Mouse (Mus musculus): Measurements from ENCODE around the gene Slain1.
"Not testable (repeated sequence)": the region's sequence is repeated elsewhere in the genome, so short reads cannot be mapped to it uniquely, and the experiment has no call there.

Slain1 gene

DNA sequence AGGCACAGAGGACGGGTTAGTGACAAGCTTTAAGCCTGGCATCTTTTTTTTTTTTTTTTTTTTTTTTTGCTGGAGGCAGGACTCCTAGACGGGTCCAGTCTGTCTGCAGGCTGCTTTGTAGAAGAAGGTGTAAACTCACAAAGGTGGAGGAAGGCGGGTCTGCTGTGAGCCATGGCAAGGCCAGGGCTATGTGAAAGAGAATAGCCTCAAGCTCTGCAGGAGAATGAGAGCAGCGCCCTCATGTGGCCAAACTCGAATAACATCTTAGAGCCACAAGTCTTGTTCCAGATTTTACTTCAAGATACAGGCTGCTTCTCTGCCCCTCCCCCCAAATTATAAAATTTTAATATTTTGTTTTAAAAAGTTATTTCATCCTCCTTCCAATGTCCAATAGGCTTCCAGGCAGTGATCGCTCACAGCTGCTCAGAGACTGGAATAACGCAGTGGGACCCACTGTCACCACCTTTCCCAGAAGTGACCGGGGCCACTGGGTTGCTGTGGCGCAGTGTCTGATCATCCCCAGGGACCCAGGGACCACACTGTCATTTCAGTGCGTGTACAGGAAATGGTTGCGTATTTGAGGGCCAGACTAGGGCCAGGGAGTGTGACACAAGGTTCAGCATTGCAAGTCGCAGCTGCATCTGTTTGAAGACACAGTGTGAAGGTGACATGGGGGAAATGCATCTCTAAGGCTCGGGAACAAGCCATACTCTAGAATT, 70.8 kb downstream of the Slain1 start:
- DNase-seq (ENCODE audit: extremely low spot score) = peak; percentile 69

DNA sequence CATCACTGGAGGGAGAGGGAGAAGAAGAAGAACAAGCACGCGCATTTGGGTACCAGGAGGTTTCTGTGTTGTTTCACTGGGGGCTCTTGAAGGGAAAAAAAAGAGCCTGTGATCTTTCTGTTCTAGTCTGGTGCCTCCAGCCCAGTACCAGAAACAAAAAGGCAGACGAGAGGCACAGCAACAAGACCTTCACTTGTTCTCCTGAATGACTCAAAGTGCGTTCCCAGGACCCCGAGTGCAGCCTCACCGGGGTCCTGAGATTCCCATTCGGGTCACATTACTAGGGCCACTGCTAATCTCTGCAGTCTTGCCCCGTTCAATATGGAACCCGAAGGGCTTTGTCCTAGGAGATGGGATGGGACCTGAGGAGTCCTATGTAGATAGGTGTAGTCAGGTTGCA, 73.3 kb downstream of the Slain1 start:
- no peak for DNase-seq (ENCODE audit: extremely low spot score)

DNA sequence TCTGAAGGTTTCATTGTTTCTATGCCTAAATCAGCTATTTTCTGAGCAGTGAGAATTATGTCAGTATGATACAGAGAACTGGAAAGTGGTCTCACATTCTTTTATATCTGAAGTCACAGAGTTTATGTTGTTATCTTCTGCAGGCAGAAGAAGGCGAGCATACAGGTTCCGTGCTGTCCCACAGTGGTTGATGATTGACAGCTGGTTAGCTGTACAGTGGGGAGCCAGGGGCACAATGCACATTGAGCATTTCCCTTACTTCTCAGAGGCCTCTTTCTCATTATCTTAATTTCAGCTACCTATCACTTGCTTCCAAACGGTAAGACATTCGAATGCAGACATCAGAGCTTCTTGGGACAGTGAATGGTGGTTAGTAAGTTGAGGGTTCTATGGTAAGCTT, 73.8 kb downstream of the Slain1 start:
- DNase-seq (ENCODE audit: extremely low spot score) = no peak

DNA sequence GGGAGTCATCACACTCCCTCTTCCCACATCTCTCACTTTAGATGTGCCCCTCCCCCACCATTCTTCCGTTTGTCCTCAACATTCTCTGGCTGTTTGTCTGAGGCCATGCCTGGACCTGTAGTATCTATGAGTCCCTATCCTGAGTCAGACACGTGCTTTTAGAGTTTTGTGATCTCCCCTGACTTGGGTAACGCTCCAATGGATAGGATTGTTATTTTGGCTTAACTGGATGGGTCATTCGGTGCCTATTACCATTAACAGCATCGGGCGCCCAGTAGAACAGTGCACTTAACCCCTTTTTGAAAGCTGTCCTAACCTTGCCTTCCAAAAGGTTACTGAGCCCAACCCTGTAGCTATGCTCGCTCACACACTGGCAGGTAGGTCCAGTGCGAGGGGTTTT, 78.5 kb downstream of the Slain1 start:
- no peak for DNase-seq (ENCODE audit: extremely low spot score)

DNA sequence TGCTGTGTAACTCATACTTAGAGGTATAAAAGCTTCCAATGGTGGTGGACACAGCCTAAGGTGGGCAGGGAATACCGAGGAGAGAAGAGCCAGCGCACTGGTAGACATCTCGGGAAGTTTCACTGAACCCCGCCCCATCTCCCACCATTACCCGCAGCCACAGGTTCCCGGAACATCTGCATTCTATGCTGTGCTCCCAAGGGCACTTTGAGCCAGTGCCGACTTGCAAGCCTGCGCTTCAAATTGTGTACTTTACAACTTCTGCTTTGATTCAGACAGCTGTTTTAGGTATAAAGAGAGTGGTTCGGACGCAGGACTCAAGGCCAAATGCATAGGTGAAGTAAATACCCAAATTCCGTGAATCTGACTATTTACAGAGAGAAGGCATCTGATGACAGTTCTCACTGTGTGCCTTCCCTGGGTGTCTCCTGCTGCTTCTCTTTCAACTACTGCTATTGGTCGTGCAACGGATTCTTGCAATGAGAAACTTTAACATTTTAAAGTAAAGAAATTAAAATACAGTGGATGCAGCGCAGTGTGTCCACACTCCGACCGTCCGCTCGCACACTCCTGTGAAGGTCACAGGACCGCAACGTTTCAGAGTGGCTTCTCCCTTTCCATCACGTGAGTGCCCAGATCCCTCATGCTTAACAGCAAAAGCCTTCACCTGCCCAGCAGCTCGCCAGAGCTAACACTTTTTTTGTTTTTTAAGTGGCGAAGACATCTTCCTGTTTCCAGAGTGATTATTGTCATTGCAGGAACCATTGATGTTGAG, 79.1 kb downstream of the Slain1 start:
- DNase-seq (ENCODE audit: extremely low spot score) = no peak

DNA sequence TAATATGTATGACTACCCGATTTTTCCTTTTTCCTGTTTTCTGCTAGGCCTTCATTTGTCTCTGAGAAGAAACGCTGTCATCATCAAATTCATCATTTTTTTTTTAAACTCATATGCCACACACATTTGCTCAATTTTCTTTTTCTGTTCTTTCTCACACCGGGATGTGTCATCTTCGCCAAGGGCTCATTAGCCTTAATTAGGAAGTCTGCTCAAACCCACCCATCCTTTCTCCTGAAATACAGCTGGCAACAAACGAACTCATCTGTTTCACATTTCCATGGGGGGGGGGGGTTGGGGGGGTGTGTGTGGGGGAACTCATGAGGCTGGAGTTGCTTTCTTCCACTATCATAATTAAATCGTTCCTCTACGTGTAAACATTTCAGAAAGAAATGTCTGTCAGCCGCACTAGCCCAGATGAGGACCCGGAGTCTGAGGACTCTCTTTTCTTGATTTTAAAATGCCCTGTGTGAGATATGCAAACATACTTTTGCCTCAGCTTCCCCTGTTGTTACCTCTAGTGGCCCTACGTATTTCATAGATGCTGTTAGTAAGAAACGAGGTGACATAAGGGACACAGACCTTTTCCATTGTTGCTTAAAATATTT, 79.8 kb downstream of the Slain1 start:
- DNase-seq (ENCODE audit: extremely low spot score) = no peak

DNA sequence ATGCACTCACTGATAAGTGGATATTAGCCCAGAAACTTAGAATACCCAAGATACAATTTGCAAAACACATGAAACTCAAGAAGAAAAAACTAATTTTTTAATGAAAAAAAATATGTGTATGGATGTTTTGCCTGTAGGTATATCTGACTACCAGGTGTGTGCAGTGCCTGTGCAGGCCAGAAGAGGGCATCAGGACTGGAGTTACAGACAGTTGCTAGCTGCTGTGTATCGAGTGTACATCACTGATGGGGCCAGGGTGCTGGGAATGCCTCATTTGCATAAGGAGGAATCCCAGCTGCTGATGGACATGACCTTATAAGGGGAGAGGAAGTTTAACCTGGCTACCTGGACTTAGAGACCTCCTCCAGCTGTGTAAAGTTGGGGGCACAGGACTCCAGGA, 82.6 kb downstream of the Slain1 start:
- DNase-seq (ENCODE audit: extremely low spot score) = no peak

DNA sequence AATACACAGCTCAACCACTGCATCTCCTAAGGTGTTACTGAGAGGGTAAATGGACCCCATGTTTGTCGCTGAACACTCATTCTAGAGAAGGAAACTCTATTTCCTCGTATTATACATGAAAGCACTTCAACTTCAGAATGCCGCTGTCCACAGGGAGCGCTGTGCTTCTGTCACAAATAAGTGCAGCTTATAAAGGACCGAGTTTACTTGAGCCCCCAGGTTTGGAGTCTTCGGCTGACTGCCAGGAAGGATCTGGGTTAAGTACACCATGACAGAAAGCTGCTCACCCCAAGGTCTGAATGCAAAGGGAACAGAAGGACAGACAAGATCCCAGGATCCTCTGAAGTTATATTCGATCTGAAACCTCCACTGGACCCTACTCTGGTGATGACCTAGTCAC, 91.2 kb downstream of the Slain1 start:
- no peak for DNase-seq (ENCODE audit: extremely low spot score)

DNA sequence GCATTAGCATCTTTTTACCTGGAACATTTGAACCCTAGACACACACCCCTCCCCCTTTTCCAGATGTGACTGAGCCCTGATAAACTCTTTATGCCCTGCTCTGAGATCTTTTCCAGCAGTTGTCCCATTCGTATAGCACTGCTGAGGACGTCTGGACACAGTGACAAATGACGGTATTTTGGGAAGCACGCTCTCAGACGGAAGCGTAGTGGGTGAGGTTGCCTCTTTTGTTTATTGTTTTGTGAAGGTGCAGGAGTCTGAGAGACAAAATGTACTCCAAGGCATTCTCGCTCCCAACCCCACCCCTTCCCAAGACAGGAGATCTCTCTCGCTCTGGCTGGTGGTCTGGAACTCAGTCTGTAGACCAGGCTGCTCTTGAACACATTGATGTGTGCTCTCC, 92.1 kb downstream of the Slain1 start:
- no peak for DNase-seq (ENCODE audit: extremely low spot score)

DNA sequence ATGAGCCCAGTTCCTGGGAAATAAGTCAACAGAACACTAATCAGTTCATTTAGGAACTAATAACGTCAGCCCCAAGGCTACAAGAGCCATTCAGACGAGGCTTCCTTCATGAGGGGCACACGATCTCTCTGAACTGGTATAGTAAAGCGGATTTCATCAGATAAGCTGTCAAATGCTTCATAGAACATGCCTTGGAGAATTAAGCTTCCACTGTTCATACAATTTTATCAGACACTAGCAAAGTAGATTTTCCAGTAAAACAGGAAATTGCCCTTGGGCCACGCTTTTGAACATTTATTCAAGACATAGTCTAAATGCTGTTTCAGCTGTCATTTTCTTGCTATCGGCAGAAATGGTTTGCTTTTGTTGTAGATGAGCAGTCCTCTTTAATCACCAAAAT, 97.3 kb downstream of the Slain1 start:
- no peak for DNase-seq (ENCODE audit: extremely low spot score)

DNA sequence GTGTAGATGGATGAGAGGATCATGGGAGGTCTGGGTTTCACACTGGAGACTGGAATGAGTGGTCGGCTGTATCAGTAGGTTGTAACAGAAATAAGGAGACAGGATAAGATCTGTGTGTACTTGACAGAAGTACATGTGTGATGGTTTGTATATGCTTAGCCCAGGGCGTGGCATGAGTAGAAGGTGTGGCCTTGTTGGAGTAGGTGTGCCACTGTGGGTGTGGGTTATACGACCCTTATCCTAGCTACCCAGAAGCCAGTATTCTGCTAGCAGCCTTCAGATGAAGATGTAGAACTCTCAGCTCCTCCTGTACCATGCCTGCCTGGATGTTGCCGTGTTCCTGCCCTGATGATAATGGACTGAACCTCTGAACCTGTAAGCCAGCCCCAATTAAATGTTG, 100.6 kb downstream of the Slain1 start:
- DNase-seq (ENCODE audit: extremely low spot score) = not testable (repeated sequence)

DNA sequence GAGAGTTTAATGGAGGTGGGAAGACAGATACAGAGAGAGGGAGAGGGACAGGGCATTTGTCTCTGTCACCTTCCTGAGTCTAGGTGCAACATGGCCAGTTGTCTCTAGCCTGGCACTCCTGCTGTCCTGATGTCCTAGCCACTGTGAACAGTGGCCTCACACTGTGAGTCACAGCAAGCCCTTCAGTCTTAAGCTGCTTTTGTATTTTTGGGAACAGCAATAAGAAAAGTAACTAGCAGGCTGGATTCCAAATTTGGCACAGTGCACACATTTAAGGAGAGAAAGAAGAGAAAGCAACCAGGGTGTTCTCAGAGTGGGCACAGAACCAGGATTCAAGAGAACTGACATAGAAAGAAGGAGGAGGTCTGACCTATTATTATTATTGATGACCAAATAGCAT, 101.4 kb downstream of the Slain1 start:
- no peak for DNase-seq (ENCODE audit: extremely low spot score)

DNA sequence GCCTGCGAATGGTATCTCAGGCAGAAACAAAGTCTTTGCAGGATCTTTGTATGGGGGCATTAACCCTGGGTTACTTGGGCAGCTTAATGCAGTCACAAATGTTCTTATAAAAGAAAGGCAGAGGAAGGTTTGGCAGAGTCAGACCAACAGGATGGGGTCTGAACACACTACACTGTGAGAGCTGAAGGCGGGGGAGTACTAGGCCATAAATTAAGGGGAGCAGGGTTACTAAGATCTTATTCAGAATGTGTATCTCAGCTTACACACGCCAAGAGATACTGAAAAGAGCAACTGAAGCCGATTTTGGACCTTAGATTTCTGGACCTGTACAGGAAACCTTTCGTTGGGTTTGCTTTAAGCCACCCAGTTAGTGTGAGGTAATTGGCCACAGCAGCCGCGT, 102.7 kb downstream of the Slain1 start:
- no peak for DNase-seq (ENCODE audit: extremely low spot score)

DNA sequence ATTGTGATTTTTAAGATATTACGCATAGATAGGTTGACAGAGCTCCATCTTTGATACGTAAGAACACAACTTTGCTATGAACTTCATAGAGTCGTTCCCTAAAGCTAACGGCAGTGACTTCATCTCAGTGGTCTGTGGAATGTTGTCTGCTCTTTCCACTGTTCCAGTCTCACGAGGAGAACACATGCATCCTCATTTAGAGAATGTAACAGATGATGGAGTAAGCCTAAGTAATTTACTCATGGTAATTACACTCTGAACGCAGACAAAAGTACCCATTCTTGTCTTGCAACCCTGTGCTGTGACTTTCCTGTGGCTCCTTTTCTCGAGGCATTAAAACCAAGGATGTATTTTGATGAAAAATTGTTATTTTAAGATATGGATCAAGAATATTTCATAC, 104.0 kb downstream of the Slain1 start:
- no peak for DNase-seq (ENCODE audit: extremely low spot score)

DNA sequence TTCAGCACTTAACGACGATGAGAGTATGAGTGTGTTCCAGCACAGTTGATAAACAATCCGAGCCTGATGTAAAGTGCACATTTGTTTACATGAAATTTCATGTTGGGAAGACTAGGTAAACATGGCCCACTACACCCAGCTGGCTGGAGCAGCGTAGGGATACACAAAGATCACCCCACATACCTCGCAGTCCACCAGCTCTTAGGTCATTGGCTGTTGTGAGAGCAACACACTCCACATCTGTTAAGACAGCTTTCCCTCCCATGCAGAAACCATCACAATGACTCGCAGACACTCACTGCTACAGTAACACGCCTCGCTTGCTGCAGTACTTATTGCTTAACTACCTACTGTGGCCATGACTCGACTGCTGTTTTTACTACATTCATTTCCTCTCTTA, 104.4 kb downstream of the Slain1 start:
- DNase-seq (ENCODE audit: extremely low spot score) = no peak

Data from embryo, embryonic 9.5 days (tissue).